Mouse (Mus musculus) lung, embryonic 14.5 days (tissue): ENCODE results near the gene Rps6kc1. TPM values are rescaled to one million over a fixed set of nuclear protein-coding genes. Genes with fewer than 3 reads are reported as not detected.
A peak's percentile ranks its signal among the peaks of the same experiment; 100 is the strongest.

ENCODE experiments used
- ATAC-seq: fragments of 200-750 bp; cut with Nextera tagmentation; 2 replicates; pipeline ENCODE4 v1.8.0; 2017; ENCODE audit warnings: mild to moderate bottlenecking, moderate TSS enrichment, moderate library complexity; ENCODE audit not compliant: insufficient read depth
- DNase-seq: peaks from one replicate; pipeline ENCODE4 v3.0.0-alpha.2; 2015
- H3K27ac ChIP-seq: fragments of 300-500 bp; sonication (generic); 2 replicates; pipeline ENCODE4 v1.5.1; 2014; ENCODE audit warnings: low read depth, mild to moderate bottlenecking, moderate library complexity
- H3K27me3 ChIP-seq: fragments of 300-500 bp; sonication (generic); 2 replicates; pipeline ENCODE4 v1.6.1; 2014; ENCODE audit warnings: low read length, control low read depth; ENCODE audit not compliant: insufficient read depth
- H3K36me3 ChIP-seq: fragments of 300-500 bp; sonication (generic); 2 replicates; pipeline ENCODE4 v1.6.1; 2014; ENCODE audit warnings: control low read depth; ENCODE audit not compliant: insufficient read depth
- H3K4me1 ChIP-seq: fragments of 300-500 bp; sonication (generic); 2 replicates; pipeline ENCODE4 v1.6.1; 2014; ENCODE audit warnings: antibody characterized with exemption, control low read depth; ENCODE audit not compliant: insufficient read depth
- H3K4me2 ChIP-seq: fragments of 300-500 bp; sonication (generic); 2 replicates; pipeline ENCODE4 v1.6.1; 2014; ENCODE audit warnings: mild to moderate bottlenecking
- H3K4me3 ChIP-seq: fragments of 300-500 bp; sonication (generic); 2 replicates; pipeline ENCODE4 v1.5.1; 2014; ENCODE audit warnings: low read depth, low read length
- H3K9ac ChIP-seq: fragments of 300-500 bp; sonication (generic); 2 replicates; pipeline ENCODE4 v1.6.1; 2014
- H3K9me3 ChIP-seq: fragments of 300-500 bp; sonication (generic); 2 replicates; pipeline ENCODE4 v1.6.1; 2016; ENCODE audit warnings: low read depth, low read length, control low read depth
- CTCF ChIP-seq: IDR thresholded peaks from 2 replicates; pipeline ENCODE4 v1.5.1; 2016; ENCODE audit warnings: antibody characterized with exemption, low read depth
- WGBS: fragments of 180-500 bp; shearing (Covaris S2); extraction: QIAGEN DNeasy Blood & Tissue Kit; methylation state at CpG from one replicate; pipeline ENCODE4 v1.1.7; 2014; 5-methylcytosine and 5-hydroxymethylcytosine counted together
- polyA plus RNA-seq: library from polyadenylated mRNA; unstranded; fragments of >200 nt; fragmentation: Nextera tagmentation; extraction: Ambion mirVana; gene quantifications from 2 replicates; pipeline ENCODE4 v1.2.1, GENCODE M21; 2014

The Rps6kc1 gene
- polyA plus RNA-seq, 1 experiment from 2014 or later = 14.9 TPM

- H3K4me2 ChIP-seq = no peak overlapping the region
- H3K27ac ChIP-seq = no peak overlapping the region
- H3K9me3 ChIP-seq = no peaks in the 10 kb centered on the region
- ATAC-seq (no peak), DNase-seq (no peak)
- WGBS = 76% methylated on average over 6 of the region's 6 CpGs
- H3K9ac ChIP-seq = no peak overlapping the region
- no peaks in the 10 kb centered on the region for H3K4me1 ChIP-seq
- no peaks in the 10 kb centered on the region for H3K27me3 ChIP-seq
- no peaks in the 10 kb centered on the region for H3K36me3 ChIP-seq
- no peak for TF ChIP-seq CTCF
- H3K4me3 ChIP-seq = no peak overlapping the region
Measured at GRCm38 (mm10) chr1:190713848-190714247, 197.7 kb downstream of the Rps6kc1 start.

GRCm38 (mm10) chr1:190697576-190697975 is 214.0 kb downstream of the Rps6kc1 start:
- H3K27me3 ChIP-seq = no peaks in the 10 kb centered on the region
- DNase-seq (peak; percentile 27), ATAC-seq (no peak; the same call in 1 of the 2 replicates)
- no peak overlapping the region for H3K4me2 ChIP-seq
- H3K36me3 ChIP-seq = no peaks in the 10 kb centered on the region
- no peaks in the 10 kb centered on the region for H3K9me3 ChIP-seq
- 17% methylated on average over 6 of the region's 6 CpGs for WGBS
- H3K4me3 ChIP-seq = no peak overlapping the region
- no peak overlapping the region for H3K9ac ChIP-seq
- H3K4me1 ChIP-seq = no peaks in the 10 kb centered on the region
- no peak for TF ChIP-seq CTCF
- H3K27ac ChIP-seq = no peak overlapping the region

- H3K36me3 ChIP-seq = no peaks in the 10 kb centered on the region
- ATAC-seq (no peak), DNase-seq (peak; percentile 81)
- H3K27me3 ChIP-seq = no peaks in the 10 kb centered on the region
- H3K4me1 ChIP-seq = no peaks in the 10 kb centered on the region
- H3K4me2 ChIP-seq = no peak overlapping the region
- no peak overlapping the region for H3K4me3 ChIP-seq
- 68% methylated on average over 11 of the region's 11 CpGs for WGBS
- H3K9me3 ChIP-seq = no peaks in the 10 kb centered on the region
- no peak overlapping the region for H3K9ac ChIP-seq
- no peak overlapping the region for H3K27ac ChIP-seq
- peak; percentile 70 for TF ChIP-seq CTCF
Measured at GRCm38 (mm10) chr1:190695589-190695988, 216.0 kb downstream of the Rps6kc1 start.

GRCm38 (mm10) chr1:190690528-190691262 is 220.9 kb downstream of the Rps6kc1 start:
- DNase-seq = peak; percentile 6
- no peak for TF ChIP-seq CTCF
- Histone ChIP-seq H3K9ac (no peak overlapping the region), H3K36me3 (no peaks in the 10 kb centered on the region), H3K4me1 (no peaks in the 10 kb centered on the region), H3K27me3 (no peaks in the 10 kb centered on the region), H3K9me3 (no peaks in the 10 kb centered on the region), H3K4me3 (no peak overlapping the region), H3K4me2 (no peak overlapping the region), H3K27ac (no peak overlapping the region)
- WGBS = 58% methylated on average over 29 of the region's 29 CpGs
- no peak for ATAC-seq

- no peak overlapping the region for H3K4me3 ChIP-seq
Measured at GRCm38 (mm10) chr1:190683060-190683459, 228.5 kb downstream of the Rps6kc1 start.

GRCm38 (mm10) chr1:190682021-190682926 is 229.3 kb downstream of the Rps6kc1 start:
- no peak overlapping the region for H3K4me3 ChIP-seq
- H3K4me2 ChIP-seq = peak overlapping the region; percentile 35
- H3K27ac ChIP-seq = no peak overlapping the region
- WGBS = 46% methylated on average over 25 of the region's 25 CpGs
- no peak overlapping the region for H3K9ac ChIP-seq
- no peaks in the 10 kb centered on the region for H3K36me3 ChIP-seq
- H3K9me3 ChIP-seq = no peaks in the 10 kb centered on the region
- no peaks in the 10 kb centered on the region for H3K27me3 ChIP-seq
- DNase-seq (peak; percentile 86), ATAC-seq (peak; percentile 73)
- no peak for TF ChIP-seq CTCF
- H3K4me1 ChIP-seq = no peaks in the 10 kb centered on the region

More at GRCm38 (mm10) chr1:190683060-190683459, 228.5 kb downstream of the Rps6kc1 start:
- Histone ChIP-seq H3K27ac (no peak overlapping the region), H3K4me2 (no peak overlapping the region), H3K9ac (no peak overlapping the region), H3K27me3 (no peaks in the 10 kb centered on the region), H3K9me3 (no peaks in the 10 kb centered on the region), H3K4me1 (no peaks in the 10 kb centered on the region), H3K36me3 (no peaks in the 10 kb centered on the region)
- ATAC-seq (no peak), DNase-seq (no peak)
- TF ChIP-seq CTCF = no peak
- WGBS = 92% methylated on average over 7 of the region's 7 CpGs

- H3K36me3 ChIP-seq = no peaks in the 10 kb centered on the region
- no peaks in the 10 kb centered on the region for H3K27me3 ChIP-seq
- H3K27ac ChIP-seq = no peak overlapping the region
- no peak overlapping the region for H3K4me3 ChIP-seq
- no peak for ATAC-seq
- no peaks in the 10 kb centered on the region for H3K4me1 ChIP-seq
- H3K9ac ChIP-seq = no peak overlapping the region
- 76% methylated on average over 3 of the region's 3 CpGs for WGBS
- no peak overlapping the region for H3K4me2 ChIP-seq
- no peak for TF ChIP-seq CTCF
- DNase-seq = no peak
- no peaks in the 10 kb centered on the region for H3K9me3 ChIP-seq
Measured at GRCm38 (mm10) chr1:190675455-190675854, 236.1 kb downstream of the Rps6kc1 start.
